Mouse (Mus musculus) cerebellum, adult 9-11 months (tissue): ENCODE data around the gene Hint1.
"Not testable (repeated sequence)": the region's sequence is repeated elsewhere in the genome, so short reads cannot be mapped to it uniquely, and the experiment has no call there.

Experiments
- DNase-seq: peaks from one replicate; pipeline ENCODE4 v3.0.0; 2022

The Hint1 gene

DNA sequence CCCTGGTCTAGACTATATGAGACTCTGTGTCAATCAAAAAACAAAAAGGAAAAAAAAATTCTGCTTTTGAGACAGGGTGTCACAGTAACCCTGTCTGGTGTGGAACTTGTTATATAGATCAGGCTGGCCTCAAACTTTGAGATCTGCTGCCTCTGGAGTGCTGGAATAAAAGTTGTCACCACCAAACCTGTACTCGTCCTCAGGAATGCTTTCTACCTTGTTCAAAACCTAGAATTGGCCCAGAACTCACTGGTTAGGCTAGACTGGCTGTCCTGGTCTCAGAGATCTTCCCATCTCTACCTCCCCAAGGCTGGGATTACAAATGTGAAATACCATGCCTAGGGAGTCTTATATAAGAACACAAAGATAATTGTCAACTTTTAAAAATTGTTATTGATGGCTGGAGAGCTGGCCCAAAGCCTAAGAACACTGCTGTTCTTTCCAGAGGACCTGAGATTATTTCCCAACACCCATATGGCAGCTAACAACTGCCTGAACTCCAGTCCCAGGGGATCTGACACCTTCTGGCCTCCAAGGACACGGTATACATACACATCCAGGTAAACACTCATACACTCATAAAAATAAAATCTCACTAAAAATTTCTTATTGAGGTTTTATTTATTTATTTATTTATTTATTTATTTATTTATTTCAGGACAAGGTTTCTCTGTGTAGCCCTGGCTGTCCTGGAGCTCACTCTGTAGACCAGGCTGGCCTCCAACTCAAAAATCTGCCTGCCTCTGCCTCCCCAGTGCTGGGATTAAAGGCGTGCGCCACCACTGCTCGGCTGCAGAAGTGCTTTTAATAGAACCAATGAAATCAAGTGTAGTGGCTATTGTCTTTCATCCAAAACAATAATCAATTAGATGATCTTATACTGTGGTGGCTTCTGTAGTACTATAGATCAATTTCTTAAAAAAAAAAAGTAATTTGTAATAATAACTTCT is 4.4 kb upstream of the Hint1 start:
- peak; percentile 42 for DNase-seq

DNA sequence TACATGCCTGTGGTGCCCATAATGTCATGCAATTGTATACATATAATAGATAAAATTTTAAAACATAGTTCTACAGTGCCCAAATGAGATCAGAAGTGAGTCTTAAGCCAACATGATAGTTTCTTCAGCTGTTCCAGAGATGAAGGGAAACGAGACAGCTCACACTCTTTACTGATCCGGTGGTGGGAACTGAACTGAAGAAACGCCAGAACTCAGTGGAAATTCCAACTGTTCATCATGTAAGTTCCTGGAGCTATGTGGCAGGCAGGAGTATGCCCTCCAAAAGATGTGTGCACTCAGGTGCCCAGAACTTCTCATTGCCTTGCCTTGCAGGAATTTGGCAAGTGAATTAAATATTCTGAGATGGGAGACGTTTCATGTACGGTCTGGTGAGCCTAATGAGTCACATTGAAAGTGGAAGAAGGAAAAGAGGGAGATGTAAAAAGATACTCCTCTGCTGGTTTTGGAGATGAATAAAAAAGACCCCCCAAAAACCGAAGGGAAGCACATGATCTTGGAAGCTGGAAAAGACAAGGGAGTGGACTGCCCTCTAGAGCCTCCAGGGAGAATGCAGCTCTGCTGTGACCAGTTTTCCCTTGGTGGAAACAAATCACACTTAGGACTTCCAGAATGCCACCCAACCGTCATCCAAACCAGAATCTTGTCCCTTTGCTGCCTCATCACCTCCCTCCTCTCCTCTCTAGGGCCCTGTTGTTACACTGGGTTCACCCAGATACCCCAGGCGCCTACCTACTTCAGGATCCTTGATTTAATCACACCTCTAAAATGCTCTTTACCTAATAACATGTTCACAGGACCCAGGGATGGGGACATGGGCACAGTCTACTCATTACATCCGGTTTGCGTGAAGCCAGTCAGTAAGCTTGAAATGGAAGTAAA is 3.3 kb upstream of the Hint1 start:
- DNase-seq: peak; percentile 57

DNA sequence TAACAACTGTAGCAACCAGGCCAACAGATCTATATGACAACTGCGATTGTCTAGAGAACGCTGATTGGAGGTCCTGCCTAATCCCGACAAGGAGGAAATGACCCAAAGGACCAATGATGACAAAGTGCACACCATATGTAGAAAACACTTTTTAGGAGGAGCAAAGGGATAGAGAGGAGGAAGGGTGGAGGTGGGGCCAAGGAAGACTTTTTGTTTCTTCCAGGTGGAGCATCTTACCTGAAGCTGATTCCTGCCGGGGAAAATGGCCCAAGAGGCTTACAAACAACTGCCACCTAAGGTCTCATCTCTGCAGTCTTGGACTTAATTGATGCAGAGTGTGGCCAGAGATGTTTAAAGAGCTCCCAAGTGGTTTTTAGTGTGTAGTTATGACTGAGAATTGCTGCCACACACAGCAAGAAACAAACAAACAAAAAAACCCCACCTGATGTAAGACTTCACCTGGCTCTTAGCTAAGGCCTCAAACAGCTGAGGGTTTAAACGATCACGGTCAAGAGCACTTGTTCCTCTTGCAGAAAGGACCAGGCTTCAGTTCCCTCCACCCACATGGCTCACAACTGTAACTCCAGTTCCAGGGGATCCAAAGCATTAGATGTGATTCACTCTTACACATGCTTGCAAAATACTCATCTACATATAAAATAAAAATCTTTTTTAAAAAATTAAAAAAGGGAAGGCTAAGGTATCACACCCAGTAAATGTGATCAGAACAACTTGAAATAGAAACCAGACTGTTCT is 675 bp upstream of the Hint1 start:
- DNase-seq: peak; percentile 26

DNA sequence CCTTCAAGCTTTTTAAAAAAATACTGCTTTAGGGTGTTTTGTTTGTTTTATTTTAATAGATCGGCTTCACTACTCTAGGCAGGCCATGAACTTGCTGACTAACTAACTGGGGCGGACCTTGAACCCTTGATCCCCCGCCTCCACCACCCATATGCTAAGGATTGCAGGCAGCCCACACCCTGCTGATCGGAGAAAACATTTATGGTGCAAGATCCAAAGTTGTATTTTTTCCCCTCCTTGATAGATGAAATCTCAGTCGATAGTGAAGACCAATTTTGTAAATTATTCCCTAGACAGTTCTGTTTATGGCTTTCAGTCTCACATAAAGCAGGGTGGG is 834 bp downstream of the Hint1 start:
- no peak for DNase-seq

DNA sequence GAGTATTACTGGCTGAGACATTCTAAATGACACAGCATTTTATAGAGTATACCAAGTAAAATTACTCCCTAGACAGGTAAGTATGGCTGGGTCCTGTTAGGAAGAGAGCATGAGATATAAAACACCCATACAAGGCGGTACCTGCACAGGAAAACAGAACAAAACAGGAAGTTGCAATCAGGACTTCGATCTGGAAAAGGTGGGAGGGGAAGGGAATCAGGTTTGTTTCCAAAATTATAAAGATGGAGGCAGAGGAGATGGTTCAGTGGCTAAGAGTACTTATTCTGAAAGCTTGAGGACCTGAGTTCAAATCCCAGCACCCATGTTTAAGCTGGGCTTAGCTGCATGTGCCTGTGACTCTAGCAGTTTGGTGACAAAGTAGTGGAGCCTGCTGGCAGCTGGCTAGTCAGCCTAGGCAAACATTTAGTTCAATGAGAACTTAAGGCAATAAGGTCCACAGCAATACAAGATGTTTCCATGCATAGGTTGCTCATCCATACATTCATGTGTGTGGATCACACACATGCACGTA is 1.8 kb downstream of the Hint1 start:
- DNase-seq: peak; percentile 22

DNA sequence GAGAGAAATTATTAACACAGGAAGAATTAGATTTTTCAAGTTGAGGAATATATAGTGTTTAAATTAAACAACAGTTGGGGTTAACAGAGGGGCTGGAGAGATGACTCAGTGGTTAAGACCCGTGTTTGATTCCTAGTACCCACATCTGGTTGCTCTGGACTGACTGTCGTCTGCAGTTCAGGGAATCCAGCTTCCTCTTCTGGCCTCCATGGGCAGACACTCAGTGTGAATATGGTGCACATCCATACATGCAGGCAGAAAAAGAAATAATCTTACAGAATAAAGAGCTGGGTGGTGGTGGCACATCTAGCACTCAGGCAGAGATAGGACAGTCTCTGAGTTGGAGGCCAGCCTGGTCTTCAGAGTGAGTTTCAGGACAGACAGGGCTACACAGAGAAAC is 2.3 kb downstream of the Hint1 start:
- no peak for DNase-seq

DNA sequence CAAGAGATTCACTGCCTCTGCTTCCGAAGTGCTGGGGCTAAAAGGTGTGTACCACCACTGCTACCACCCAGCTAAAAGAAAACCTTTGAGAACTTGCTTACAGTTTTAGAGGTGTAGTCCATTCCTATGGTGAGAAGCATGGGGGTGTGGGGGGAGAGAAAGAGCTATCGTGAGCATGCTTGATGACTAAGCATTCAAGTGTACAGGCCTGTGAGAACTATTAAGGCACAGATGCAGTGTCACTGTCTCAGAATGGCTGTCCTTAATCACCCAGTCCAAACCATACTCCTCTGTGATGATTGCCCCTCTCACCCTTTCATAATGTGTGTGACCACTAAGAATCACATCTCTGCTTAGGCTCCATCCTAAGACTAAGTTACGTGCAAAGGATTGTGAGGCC is 3.1 kb downstream of the Hint1 start:
- no peak for DNase-seq

DNA sequence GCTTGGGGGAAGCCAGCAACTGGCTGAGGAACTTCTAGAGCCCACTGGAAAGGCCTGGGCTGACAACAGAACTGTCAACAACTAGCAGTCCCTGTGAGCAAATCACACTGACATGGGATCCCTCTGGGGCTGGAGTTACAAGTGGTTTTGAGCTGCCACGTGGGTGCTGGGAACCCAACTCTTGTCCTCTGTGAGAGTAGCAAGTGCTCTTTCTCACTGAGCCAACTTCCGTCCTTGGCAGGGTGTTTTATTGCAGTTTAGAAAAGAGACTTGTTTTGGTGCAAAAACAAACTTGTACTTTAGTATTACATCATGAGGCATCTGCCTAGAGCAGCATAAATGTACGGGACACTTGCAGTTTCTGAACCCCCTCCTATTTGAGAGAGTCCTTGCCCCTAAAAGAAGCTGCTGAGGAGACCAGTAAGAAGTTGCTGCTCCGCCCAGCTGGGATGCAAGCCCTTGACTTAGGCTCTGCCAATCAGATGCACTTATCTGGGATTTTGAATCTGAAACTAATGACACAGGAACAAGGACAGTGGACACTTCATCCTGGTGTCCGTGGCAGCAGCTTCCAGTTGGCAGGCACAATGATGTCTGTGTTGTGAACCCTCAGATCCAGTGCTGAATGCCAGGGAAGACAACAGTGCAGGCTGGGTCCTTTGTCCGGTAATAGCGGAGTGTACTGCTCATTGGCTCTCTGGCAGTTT is 5.8 kb downstream of the Hint1 start:
- DNase-seq: peak; percentile 33

DNA sequence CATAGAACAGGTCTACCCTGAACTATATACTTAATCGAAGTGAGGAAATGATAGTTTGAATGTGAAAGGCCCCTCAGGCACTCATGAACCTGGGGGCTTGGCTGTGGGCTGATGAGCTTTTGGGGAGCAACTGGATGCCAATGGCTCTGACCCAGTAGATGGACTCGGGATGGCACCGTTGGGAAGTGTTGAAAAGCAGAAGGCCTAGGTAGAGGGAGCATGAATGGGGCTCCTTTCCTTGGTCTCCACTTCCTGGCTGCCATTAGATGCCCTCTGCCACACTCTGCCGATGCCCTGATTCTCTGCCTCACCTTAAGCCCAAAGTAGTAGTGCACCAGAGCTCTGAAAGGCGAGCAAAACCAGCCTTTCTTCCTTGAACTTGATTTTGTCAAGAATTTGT is 9.8 kb downstream of the Hint1 start:
- no peak for DNase-seq

DNA sequence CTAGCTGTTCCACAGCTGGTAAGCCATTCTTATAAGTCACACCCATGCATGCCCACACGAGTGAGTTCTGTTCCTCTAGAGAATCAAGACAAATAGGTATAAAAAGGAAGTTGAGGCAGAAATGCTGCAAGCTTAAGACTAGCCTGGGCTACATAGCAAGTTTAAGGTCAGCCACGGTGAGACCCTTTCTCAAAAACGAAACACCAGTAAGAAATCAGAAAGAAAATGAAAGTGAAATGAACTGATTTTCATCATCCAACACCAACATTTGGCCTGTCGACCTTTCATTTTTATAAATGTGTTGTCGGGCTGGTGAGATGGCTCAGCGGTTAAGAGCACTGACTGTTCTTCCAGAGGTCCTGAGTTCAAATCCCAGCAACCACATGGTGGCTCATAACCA is 12.7 kb downstream of the Hint1 start:
- DNase-seq: no peak

DNA sequence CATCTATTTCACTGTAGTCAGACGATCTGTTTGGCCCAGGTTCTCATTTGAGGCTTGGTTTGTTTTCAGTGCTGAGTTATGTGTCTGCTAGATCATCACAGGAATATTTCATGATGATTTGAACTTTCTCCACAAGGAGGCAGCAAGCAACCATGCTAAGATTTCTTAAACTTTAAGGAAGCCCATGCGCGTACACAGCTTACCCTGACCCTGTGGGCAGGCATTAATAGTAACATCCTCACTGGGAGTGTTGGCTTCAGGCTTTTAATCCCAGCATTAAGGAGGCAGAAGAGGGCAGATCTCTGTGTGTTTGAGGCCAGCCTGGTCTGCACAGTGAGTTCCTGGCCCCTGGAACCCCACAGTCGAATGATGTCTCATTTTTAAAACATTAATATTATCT is 13.3 kb downstream of the Hint1 start:
- DNase-seq: no peak

DNA sequence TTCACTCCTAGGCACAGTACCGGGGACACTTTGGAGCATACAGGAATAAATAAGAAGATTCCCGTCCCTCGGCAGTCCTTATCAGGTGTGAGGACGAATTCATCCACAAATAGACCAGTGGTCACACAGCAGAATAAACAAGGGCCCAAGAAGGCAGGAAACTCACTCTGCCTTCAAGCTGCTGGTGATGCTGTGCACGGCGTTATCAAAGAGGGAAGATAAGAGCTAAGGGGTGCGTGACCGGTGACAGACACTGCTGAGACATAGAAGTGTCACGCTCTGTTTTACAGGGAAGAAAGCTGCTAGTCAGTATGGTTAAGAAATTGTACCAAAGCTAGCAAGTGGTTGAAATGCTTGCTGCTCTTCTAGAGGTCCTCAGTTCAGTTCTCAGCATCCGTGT is 13.7 kb downstream of the Hint1 start:
- DNase-seq: no peak

DNA sequence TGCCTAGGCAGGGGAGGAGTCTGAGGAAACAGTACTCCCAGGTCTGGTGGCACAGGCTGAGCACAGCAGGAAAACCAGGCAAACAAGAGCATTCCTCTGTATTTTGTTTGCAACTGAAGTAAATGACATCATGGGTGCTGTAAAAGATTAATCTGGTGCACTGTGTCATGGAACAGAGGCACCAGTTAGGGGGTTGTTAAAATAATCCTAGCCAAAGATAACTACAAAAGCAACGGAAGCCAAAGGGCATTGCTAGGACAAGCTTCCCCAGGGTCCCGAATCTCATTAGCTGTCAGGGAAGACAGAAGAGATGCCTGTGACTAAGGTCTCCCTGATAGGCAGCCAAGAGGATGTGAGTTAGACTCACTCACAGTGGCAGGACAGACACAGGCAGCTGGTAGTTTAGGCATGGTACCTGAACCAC is 14.9 kb downstream of the Hint1 start:
- no peak for DNase-seq

DNA sequence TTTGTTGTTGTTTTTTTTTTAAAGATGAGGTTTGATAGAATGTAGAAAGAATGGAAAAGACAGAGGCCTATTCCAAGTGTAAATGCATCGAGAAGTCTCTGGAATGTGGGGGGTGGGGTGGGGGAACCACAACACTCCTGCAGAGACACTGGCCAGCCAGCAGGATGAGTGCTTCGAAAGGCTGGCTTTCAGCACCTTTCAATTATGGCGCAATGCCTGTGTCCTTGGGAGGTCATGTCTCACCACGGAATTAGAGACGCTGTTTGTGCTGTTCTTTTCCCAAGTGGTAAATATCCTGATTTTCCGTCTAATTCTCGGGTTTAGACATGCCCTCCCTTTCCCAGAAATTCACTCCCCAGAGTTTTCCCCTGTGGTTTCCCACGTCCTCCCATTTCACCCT is 16.5 kb downstream of the Hint1 start:
- DNase-seq: no peak

DNA sequence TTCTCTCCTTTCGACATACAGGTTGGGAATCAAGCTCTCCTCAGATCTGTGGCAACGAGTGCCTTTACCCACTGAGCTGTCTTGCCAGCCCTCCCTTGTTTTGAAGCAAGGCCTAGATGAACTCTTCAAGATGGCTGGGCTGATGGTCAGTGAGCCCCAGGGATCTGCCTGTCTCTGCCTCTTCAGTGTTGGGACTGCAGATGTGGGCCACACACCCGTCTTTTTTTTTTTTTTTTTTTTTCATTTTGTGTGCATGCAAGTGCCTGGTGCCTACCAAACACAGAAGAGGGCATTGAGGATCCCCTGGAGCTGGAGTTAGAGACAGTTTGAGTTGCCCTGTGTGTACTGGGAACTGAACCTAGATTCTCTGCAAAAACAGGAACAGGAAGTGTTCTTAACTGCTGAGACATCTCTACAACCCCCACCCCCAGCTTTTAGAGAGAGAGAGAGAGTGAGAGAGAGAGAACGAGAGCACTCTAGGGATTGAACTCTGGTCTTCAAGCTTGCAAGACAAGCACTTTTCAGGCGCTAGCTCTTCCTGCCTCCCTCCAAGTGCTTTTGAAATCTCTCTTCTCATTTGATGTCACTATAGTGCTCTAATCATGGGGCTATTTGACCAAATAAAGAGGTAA is 18.1 kb downstream of the Hint1 start:
- no peak for DNase-seq

DNA sequence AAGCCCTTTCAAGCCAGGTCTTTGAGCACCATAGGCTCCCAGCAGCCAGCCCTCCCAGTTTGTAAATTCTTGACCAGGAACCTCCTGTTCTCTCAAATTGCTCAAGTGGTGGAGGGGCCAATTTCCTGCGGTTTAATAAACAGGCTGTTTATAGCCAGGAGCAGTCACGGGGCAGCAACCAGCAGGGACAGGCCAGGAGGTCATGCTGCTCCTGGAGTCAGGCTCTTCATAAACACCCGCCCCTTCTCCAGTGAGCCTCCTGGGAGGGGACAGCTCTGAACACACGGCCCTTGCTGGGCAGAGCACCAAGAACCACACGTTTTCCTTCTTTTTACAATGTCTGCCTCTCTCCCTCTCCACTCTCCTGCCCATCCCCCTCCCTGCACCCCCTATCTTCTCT is 18.8 kb downstream of the Hint1 start:
- no peak for DNase-seq

DNA sequence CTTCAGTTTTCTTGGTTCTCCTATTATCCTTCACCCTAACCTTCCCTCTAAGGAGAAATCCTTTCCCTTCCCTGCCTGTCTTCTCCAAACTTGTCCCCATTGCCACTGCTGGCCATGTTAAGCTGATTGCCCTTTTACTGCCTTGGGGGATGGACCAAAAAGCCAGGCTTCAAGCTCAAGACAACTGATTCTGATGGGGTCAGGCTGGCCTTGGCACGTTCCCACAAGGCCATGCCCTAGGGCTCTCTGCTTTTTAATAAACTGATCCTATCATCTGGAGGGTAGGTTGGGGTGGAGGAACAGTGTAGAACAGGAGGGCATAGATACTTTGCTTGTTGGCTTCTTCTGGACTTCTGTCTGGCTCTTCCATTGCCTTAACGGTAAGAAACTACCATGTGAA is 19.2 kb downstream of the Hint1 start:
- DNase-seq: no peak

DNA sequence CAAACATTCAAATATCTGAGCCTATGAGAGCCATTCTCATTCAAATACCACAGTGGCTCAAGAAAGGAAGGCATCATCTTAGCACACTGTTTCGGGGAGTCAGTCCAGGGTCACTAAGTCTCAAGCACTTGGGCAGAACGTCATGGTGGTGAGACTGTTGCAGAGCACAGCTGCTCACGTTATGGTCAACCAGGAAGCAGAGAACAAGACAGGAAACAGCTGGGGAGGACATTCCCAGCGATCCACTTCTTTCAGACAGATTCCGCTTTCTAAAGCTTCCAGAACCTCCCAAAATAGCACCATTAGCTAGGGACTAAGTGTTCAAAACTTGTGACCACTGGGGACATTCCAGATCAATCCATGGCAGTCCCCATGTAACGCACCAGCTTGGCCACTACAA is 21.7 kb downstream of the Hint1 start:
- DNase-seq: no peak

DNA sequence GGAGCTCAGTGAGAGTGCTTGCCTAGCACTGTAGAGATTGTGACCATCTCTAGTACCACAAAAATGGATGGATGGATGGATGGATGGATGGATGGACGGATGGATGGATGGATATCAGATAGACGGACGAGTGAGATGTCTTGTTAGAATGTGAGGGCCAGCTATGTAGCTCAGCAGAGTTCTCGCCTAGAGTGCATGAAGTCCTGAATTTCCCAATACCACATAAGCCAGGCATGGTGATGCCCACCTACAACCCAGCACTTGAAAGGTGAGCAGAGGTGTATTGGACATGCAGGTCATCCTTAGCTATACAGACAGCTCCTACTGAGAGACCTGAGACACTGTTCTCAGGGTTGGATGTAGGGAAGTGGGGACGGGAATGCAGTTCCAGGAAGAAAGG is 25.2 kb downstream of the Hint1 start:
- no peak for DNase-seq

DNA sequence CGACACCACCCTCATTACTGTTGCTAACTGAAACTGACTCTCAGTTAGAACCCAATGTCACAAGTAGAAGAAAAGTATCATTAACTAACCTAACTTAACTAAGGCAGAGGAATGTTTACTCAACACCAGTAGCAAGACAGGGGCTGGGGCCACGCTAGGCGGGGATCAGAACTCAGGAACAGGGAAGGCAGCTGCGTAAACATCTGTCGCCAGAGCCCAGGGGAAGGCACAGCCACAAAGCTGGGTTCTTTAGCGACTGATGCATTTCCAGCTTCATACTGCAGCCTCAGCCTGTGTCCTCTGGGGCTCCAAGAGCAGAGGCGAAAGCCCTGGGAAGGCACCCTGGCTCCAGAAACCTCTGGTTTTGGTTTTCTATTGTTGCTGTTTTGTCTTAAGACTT is 25.9 kb downstream of the Hint1 start:
- DNase-seq: no peak

DNA sequence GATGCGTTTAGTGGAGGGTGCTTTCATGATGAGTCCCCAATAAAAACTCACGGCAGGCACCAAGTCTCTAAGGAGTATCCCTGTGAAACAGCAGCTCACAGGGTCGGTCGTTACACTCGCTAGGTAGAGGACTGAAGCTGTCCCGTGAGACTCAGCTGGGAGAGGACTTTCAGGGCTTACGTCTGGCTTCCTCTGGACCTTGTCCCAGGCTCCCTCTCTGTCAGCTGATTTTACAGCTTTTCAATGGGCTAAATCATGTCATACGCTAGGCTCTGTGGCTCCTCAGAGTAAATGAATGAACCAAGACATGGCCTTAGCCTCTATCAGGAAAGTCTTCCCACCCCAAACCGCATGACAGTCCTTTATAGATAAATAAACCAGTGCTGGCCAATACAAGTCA is 28.4 kb downstream of the Hint1 start:
- DNase-seq: no peak

DNA sequence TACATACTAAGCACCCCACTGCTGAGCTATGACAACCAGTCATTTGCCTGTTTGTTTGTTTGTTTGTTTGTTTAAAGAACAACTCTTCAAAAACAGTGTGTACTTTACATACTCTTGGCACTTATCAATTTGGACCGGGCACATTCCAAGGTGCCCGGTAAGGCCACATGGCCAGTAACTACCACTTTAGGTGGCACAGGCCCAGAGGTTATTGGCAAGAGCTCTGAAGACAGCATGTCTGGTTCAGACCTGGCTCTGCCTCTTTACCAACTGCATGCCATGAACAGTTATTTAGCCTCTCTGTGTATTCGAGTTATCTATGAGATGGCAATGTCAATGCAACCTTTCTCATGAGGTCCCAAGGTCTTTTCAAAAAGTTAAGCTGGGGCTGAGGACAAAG is 30.5 kb downstream of the Hint1 start:
- not testable (repeated sequence) for DNase-seq
